Mouse (Mus musculus) kidney, embryonic 16.5 days (tissue): ENCODE results near the gene Hes1. TPM values are rescaled to one million over a fixed set of nuclear protein-coding genes. Genes with fewer than 3 reads are reported as not detected.

Source experiments
- ATAC-seq: fragments of 200-750 bp; cut with Nextera tagmentation; 2 replicates; pipeline ENCODE4 v1.8.0; 2017; ENCODE audit warnings: moderate TSS enrichment; ENCODE audit not compliant: low FRiP score, low TSS enrichment
- H3K27ac ChIP-seq: fragments of 300-500 bp; sonication (generic); 2 replicates; pipeline ENCODE4 v1.5.1; 2014; ENCODE audit warnings: low read length
- H3K27me3 ChIP-seq: fragments of 300-500 bp; sonication (generic); 2 replicates; pipeline ENCODE4 v1.6.1; 2014; ENCODE audit warnings: low read length, control low read depth, mixed read lengths; ENCODE audit not compliant: insufficient read depth
- H3K36me3 ChIP-seq: fragments of 300-500 bp; sonication (generic); 2 replicates; pipeline ENCODE4 v1.6.1; 2014; ENCODE audit warnings: low read length, control low read depth, mixed read lengths; ENCODE audit not compliant: insufficient read depth
- H3K4me1 ChIP-seq: fragments of 300-500 bp; sonication (generic); 2 replicates; pipeline ENCODE4 v1.6.1; 2014; ENCODE audit warnings: low read length, control low read depth, mixed read lengths; ENCODE audit not compliant: insufficient read depth
- H3K4me2 ChIP-seq: fragments of 300-500 bp; sonication (generic); replicated peaks from 2 replicates; pipeline ENCODE4 v1.6.1; 2014; ENCODE audit warnings: low read depth, low read length
- H3K4me3 ChIP-seq: fragments of 300-500 bp; sonication (generic); 2 replicates; pipeline ENCODE4 v1.5.1; 2014; ENCODE audit warnings: mild to moderate bottlenecking, low read length
- H3K9ac ChIP-seq: fragments of 300-500 bp; sonication (generic); replicated peaks from 2 replicates; pipeline ENCODE4 v1.6.1; 2014; ENCODE audit warnings: low read length
- H3K9me3 ChIP-seq: fragments of 300-500 bp; sonication (generic); 2 replicates; pipeline ENCODE4 v1.6.1; 2016; ENCODE audit warnings: low read length, control low read depth
- WGBS: fragments of 180-500 bp; shearing (Covaris S2); extraction: QIAGEN DNeasy Blood & Tissue Kit; methylation state at CpG from one replicate; pipeline ENCODE4 v1.1.7; 2014; 5-methylcytosine and 5-hydroxymethylcytosine counted together
- polyA plus RNA-seq: library from polyadenylated mRNA; unstranded; fragments of >200 nt; fragmentation: Nextera tagmentation; extraction: Ambion mirVana; gene quantifications from 2 replicates; pipeline ENCODE4 v1.2.1, GENCODE M21; 2015

The Hes1 gene
- polyA plus RNA-seq, 1 experiment from 2014 or later, result 45.7 TPM

DNA sequence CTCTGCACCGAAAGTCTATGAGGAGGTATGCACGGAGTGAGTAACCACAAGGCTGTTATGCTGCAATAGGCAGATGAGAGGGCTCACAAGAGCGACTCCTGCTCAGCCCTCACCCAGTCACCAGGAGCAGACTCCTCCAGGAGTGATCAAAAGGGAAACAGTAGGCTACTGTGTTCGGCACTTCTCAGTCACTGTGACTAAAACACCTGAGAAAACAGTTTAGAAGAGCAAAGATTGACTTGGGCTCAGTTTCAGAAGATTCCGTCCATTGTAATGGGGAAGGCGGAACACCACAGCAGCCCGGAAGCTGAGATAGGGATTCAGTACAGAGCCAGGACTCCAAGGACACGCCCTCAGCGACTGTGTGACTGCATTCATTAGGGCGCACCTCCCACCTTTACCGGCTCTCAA is 16.8 kb upstream of the Hes1 start:
- Histone ChIP-seq H3K27ac (no peak overlapping the region), H3K4me1 (peaks cover 33% of the 10 kb centered on the region), H3K9me3 (no peaks in the 10 kb centered on the region), H3K36me3 (no peaks in the 10 kb centered on the region), H3K9ac (no peak overlapping the region), H3K4me3 (no peak overlapping the region), H3K27me3 (no peaks in the 10 kb centered on the region), H3K4me2 (no peak overlapping the region)
- ATAC-seq, result no peak
- 41% methylated on average over 11 of the region's 11 CpGs for WGBS

DNA sequence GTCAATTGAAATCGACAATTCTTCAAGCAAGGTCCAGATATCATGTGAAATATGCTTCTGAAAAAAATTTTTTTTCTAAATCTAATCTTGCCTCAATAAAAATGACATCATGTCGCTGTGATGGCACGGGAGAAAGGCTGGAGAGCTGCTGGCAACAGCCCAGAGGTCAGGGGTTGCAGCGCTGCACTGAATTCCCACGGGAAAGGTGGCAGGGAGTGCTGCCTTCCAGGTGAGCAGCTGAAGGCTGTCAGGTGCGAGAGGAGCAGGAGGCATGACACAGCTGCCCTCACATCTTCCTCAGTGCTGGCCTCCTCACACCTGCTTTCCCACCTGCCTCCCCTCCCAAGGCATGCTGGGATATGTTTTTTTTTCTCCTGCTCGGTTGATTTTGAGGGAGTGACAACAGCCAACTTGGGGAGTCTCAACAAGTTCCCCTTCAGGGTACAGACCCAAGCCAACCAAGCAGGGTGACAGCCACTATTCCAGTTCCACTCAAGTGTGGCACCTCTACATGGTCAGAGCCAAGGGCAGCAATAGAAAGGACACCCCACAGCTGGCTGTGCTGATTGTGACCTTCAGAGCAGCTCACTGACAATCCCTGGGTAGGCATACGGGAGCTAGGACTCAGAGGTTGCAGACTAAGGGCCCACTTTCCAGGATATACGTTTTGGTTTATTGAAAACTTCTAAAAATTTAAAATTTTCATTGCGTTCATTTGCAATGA is 13.3 kb upstream of the Hes1 start:
- Histone ChIP-seq H3K27ac (peak overlapping the region; percentile 43; the same call in 1 of the 2 replicates), H3K9me3 (no peaks in the 10 kb centered on the region), H3K36me3 (no peaks in the 10 kb centered on the region), H3K4me3 (no peak overlapping the region), H3K27me3 (no peaks in the 10 kb centered on the region), H3K9ac (no peak overlapping the region), H3K4me1 (peaks cover 30% of the 10 kb centered on the region), H3K4me2 (no peak overlapping the region)
- WGBS, result 50% methylated on average over 10 of the region's 10 CpGs
- no peak for ATAC-seq

DNA sequence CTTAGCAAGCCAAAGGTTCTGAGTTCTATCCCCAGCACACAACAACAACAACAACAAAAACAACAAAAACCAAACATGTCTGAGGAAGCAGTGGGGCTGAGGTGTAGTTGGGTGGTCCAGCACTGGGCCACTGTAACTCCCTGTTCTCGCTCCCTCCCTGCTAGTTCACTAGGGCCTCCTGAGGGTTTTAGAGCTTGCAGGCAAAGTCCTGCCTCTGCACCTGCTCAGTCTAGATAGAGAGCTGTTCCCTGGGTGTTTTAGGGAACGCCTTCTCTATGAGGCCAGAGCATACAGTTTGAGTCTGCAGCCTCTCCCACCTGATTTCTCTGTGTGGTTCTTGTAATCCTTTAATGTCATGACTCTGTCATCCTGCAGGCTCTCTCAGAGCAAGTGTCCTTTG is 11.9 kb upstream of the Hes1 start:
- no peak for ATAC-seq
- no peak overlapping the region for H3K4me2 ChIP-seq
- H3K9me3 ChIP-seq, result no peaks in the 10 kb centered on the region
- WGBS, result 73% methylated on average over 2 of the region's 2 CpGs
- H3K27me3 ChIP-seq, result no peaks in the 10 kb centered on the region
- peaks cover 17% of the 10 kb centered on the region for H3K4me1 ChIP-seq
- no peak overlapping the region for H3K4me3 ChIP-seq
- no peak overlapping the region for H3K9ac ChIP-seq
- H3K27ac ChIP-seq, result peak overlapping the region; percentile 59; the same call in 1 of the 2 replicates
- H3K36me3 ChIP-seq, result no peaks in the 10 kb centered on the region

DNA sequence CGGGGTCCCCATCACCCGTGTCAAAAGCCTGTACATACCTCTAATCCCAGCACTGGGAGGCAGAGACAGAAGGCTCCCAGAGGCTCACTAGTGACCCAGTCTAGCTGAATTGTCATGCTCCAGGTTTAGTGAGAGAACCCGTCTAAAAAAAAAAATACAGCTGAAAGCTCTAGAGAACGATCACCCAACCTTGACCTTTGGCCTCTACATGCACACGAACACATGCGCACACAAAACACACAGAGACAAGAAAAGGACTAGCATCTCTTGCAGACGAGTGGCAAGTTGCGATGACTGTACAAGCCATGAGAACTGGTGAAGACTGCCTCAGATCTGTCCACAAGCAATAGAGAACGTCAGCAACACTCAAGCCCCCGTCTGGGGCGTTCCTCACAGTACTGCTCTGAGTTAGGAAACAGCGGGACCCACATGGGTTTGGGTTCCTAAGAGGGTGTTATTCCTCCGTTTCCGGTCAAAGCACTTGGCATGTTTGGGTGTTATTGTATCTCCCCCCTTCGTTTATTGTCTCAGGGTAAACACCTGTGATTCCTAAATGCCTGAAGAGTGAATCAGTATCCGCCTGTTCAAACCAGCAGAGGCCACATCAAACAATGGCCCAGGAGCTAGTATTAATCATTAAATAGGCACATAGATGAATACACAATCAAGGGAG is 11.2 kb upstream of the Hes1 start:
- ATAC-seq, result peak; percentile 35; the same call in 1 of the 2 replicates
- no peaks in the 10 kb centered on the region for H3K36me3 ChIP-seq
- H3K4me2 ChIP-seq, result no peak overlapping the region
- no peak overlapping the region for H3K9ac ChIP-seq
- H3K27me3 ChIP-seq, result no peaks in the 10 kb centered on the region
- no peaks in the 10 kb centered on the region for H3K9me3 ChIP-seq
- WGBS, result 51% methylated on average over 16 of the region's 16 CpGs
- no peak overlapping the region for H3K4me3 ChIP-seq
- H3K4me1 ChIP-seq, result peaks cover 14% of the 10 kb centered on the region; the same call in 1 of the 2 replicates
- peak overlapping the region; percentile 59 for H3K27ac ChIP-seq

DNA sequence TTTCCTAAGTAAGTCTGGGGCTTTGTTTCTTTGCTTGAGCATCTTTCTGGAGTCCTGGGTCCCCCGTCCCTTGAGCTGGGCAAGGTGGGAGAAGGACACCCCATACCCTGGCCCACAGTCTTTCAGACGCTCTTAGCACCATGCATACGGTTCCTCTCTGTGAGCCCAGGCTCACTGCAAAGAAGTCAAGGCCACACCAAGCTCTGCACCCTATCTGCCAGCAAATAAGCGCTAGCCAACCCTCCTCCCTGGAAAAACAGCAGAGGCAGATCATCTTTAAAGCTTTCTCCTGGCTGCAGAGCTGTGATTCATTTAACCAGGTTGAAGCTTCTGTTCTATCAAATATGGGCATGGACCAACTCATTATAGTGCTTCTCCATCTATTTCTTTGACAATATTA is 9.6 kb upstream of the Hes1 start:
- no peaks in the 10 kb centered on the region for H3K9me3 ChIP-seq
- no peak overlapping the region for H3K4me3 ChIP-seq
- H3K4me2 ChIP-seq, result no peak overlapping the region
- H3K36me3 ChIP-seq, result no peaks in the 10 kb centered on the region
- H3K9ac ChIP-seq, result no peak overlapping the region
- WGBS, result 67% methylated on average over 4 of the region's 4 CpGs
- ATAC-seq, result no peak
- peaks cover 28% of the 10 kb centered on the region for H3K4me1 ChIP-seq
- H3K27me3 ChIP-seq, result no peaks in the 10 kb centered on the region
- no peak overlapping the region for H3K27ac ChIP-seq

DNA sequence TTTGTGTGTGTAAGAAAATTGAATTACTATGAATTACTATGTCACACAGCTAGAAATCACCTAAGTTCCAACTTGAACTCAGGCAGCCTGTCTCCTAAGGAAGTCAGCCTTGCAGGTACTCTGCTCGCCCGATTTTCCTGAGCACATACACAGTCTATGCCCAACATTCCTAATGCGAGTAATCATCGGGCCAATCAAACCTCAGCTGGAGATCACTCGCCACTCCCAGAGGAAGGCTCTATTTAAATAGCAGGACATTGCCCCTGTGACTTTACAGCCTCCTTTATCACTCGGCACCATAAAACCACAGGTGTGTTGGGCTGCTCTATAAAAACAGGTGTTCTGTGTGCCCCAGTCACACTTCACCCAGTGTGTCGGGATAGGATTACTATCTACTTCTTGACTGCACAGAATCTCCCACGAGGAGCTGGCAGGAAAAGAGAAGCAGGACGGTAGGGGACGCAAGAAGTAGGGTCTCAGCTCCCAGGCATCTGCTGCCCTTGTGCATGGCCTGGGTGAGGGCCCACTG is 8.8 kb upstream of the Hes1 start:
- 29% methylated on average over 10 of the region's 10 CpGs for WGBS
- no peaks in the 10 kb centered on the region for H3K36me3 ChIP-seq
- no peak for ATAC-seq
- peaks cover 36% of the 10 kb centered on the region for H3K4me1 ChIP-seq
- no peak overlapping the region for H3K4me3 ChIP-seq
- 0 out of 2 replicates have a peak, but pooled peaks cover 2% of the 10 kb centered on the region for H3K27me3 ChIP-seq
- no peak overlapping the region; the same call in 1 of the 2 replicates for H3K27ac ChIP-seq
- H3K9ac ChIP-seq, result no peak overlapping the region
- H3K9me3 ChIP-seq, result no peaks in the 10 kb centered on the region
- no peak overlapping the region for H3K4me2 ChIP-seq

DNA sequence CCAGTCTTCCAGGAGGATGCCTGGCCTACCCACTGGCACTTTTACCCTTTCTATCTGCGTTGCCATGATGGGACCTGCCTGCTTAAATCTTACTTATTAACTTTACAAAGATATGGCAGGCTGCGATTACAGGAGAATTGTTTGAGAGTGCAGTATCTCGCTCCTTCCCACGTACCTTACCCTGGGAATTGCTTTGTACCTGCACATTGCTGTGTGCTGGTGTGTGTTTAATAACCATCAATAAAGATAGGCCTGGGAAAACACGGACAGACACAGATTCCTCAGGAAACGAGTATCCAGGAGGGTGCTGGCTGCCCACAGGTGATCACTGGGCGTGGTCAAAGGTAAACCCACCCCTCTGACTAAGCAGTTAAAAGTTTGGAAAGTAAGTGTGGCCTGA is 8.3 kb upstream of the Hes1 start:
- Histone ChIP-seq H3K4me3 (no peak overlapping the region), H3K9ac (no peak overlapping the region), H3K27me3 (0 out of 2 replicates have a peak, but pooled peaks cover 2% of the 10 kb centered on the region), H3K36me3 (no peaks in the 10 kb centered on the region), H3K9me3 (no peaks in the 10 kb centered on the region), H3K4me1 (peaks cover 37% of the 10 kb centered on the region), H3K27ac (no peak overlapping the region), H3K4me2 (no peak overlapping the region)
- 66% methylated on average over 7 of the region's 7 CpGs for WGBS
- ATAC-seq, result no peak

DNA sequence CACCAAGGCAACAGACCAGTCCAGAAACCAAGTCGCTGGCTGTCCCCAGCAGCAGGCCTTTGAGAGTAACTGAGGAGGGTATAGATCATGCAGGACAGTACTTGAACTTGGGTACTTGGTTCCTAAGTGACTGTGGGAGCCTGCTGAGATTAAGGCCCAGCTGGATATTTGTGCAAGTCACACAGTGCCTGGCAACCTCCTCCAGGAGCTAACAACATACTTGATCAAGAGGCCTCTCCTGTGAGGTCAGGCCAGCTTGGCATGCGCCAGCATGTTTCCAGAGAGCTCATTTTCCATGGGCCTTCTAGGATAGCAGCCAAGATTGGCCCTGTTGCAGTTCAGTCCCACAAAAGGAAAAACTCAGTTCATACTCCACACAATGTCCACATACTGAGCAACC is 7.3 kb upstream of the Hes1 start:
- WGBS, result 90% methylated on average over 2 of the region's 2 CpGs
- Histone ChIP-seq H3K36me3 (no peaks in the 10 kb centered on the region), H3K9me3 (no peaks in the 10 kb centered on the region), H3K27ac (no peak overlapping the region), H3K27me3 (0 out of 2 replicates have a peak, but pooled peaks cover 2% of the 10 kb centered on the region), H3K4me2 (no peak overlapping the region), H3K4me1 (peaks cover 45% of the 10 kb centered on the region), H3K4me3 (no peak overlapping the region), H3K9ac (no peak overlapping the region)
- ATAC-seq, result no peak

DNA sequence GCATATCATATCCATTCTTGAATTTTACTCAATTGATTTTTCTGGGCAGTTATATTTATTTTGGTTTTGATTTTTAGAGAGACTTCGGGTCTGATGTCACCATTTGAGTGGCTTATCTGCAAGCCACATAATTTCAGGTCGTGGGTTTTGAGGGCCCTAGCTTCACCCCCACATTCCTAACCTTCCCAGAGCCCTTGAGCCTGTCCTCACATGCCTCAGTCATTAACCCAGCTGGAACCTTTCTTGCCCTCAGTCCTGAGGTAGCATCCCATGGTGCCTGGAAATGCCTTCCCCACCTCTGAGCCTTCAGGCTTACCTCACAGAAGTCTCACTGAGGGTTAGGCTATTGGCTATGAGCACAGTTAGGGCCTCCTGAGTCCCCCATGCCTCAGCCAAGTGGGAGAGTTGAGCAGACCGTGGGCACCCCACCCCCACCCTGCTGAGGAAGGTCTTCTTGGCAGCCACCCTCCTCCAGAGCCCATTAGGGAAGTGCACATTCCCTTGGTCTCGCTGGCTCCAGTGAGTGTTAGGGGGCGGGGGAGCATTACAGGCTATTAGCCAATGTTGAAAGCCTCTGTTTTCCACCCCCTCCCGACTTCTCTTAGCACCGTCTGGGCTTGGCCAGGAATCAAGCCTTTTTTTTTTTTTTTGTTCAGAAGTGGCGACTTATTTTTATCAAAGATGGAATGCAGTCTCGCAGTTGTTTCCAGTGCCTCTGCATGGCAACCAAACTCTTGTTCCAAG is 5.0 kb upstream of the Hes1 start:
- Histone ChIP-seq H3K9ac (no peak overlapping the region; the same call in 1 of the 2 replicates), H3K36me3 (no peaks in the 10 kb centered on the region), H3K4me2 (peak overlapping the region; percentile 17; the same call in 1 of the 2 replicates), H3K4me3 (no peak overlapping the region), H3K9me3 (no peaks in the 10 kb centered on the region), H3K4me1 (peaks cover 53% of the 10 kb centered on the region), H3K27me3 (0 out of 2 replicates have a peak, but pooled peaks cover 2% of the 10 kb centered on the region), H3K27ac (peak overlapping the region; percentile 79; the same call in 1 of the 2 replicates)
- WGBS, result 16% methylated on average over 9 of the region's 9 CpGs
- peak; percentile 32; the same call in 1 of the 2 replicates for ATAC-seq
